Mouse (Mus musculus): ENCODE measurements at regions not wholly inside any gene's neighbourhood (a gene's known extent, or its start where the extent isn't known, plus 50 kb on each side); places are given as distances from the start of the nearest gene placed in this dataset.
A peak's percentile ranks its signal among the peaks of the same experiment; 100 is the strongest.

DNA sequence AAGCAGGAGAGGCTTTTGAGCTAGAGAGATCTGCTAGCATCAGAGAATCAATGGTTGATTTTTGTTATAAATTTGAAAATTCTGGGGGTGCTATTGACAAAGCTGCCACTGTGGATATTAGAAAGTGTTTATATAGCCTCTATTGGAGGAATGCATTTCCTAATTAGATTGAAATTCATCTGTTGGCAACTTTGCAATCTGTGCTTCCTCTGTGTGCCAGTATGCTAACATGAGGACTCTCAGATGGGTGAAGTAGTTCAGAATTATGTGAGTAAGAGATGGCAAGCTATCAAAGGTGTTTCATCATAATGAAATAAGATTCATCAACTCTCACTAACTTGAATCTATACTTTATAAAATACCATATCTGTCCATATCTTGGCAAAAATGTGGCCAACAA lies 476.6 kb upstream of the Vrk2 start:
- ATAC-seq (replicated peaks; ENCODE audit: low FRiP score, low read depth) (no peak), DNase-seq (ENCODE audit: low spot score) (no peak)
- Histone ChIP-seq H3K27ac (no peak overlapping the region), H3K36me3 (ENCODE audit: insufficient read depth, low read length) (no peaks in the 10 kb centered on the region), H3K4me1 (replicated peaks; ENCODE audit: insufficient read depth, low read length) (no peaks in the 10 kb centered on the region), H3K27me3 (ENCODE audit: insufficient read depth, low read length) (no peaks in the 10 kb centered on the region), H3K9ac (ENCODE audit: low read depth, low read length) (no peak overlapping the region), H3K9me3 (replicated peaks; ENCODE audit: low read length) (no peaks in the 10 kb centered on the region), H3K4me3 (replicated peaks; ENCODE audit: low read depth, low read length) (no peak overlapping the region), H3K4me2 (ENCODE audit: low read length) (no peak overlapping the region)
- TF ChIP-seq CTCF (IDR thresholded peaks at IDR 0.05; ENCODE audit: low read depth): no peak

DNA sequence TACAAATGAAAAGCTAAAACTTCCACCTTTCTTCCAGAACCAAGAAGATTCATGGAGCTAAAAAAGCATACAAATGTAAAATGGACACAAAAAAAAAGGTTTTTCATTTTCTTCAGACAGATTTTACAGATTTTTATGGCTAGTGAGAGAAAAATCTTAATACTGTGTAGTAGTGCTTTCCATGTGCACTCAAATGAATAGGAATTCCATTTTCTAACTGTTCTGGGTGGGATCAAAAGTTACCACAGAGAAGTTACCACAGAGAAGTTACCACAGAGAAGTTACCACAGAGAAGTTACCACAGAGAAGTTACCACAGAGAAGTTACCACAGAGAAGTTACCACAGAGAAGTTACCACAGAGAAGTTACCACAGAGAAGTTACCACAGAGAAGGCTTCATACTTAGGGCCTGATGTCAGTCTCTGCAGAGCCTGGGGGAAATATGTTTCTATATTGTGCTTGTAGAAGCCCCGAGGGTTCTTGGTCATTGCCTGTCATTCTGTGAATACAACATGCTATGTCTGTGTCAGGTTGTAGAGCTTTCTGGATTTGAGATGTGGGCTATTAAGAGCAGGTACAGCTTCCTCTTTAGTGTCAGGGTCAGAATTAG lies 433.5 kb upstream of the Vrk2 start:
- H3K4me2 ChIP-seq (ENCODE audit: low read length): no peak overlapping the region
- H3K9me3 ChIP-seq (replicated peaks; ENCODE audit: low read length): no peaks in the 10 kb centered on the region
- no peaks in the 10 kb centered on the region for H3K36me3 ChIP-seq (ENCODE audit: insufficient read depth, low read length)
- no peak overlapping the region for H3K9ac ChIP-seq (ENCODE audit: low read depth, low read length)
- TF ChIP-seq CTCF (IDR thresholded peaks at IDR 0.05; ENCODE audit: low read depth): no peak
- H3K4me1 ChIP-seq (replicated peaks; ENCODE audit: insufficient read depth, low read length): no peaks in the 10 kb centered on the region
- WGBS: 81% methylated on average over 1 of the region's 1 CpGs
- ATAC-seq (replicated peaks; ENCODE audit: low FRiP score, low read depth) (no peak), DNase-seq (ENCODE audit: low spot score) (no peak)
- H3K4me3 ChIP-seq (replicated peaks; ENCODE audit: low read depth, low read length): no peak overlapping the region
- H3K27me3 ChIP-seq (ENCODE audit: insufficient read depth, low read length): no peaks in the 10 kb centered on the region
- H3K27ac ChIP-seq: no peak overlapping the region

DNA sequence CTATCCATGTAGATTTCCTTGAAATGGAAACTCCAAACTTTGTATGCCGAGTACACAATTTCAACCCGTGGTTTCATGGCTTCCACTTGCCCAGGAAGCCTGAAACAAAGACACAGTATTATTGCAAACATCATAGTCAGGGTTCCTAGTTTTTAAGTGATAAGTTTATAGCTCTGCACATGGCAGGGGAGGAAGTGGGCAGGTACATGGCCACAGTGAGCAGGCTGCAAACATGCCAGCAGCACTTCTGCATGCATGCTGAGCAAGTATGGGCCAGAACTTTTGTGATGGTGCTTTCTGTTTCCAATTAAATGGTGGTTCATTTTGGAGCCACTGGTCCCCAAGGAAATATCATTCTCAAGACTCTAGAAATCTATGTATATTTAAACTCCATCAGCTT lies 431.7 kb upstream of the Vrk2 start:
- DNase-seq (ENCODE audit: low spot score) (no peak), ATAC-seq (replicated peaks; ENCODE audit: low FRiP score, low read depth) (no peak)
- 78% methylated on average over 2 of the region's 2 CpGs for WGBS
- H3K4me1 ChIP-seq (replicated peaks; ENCODE audit: insufficient read depth, low read length): no peaks in the 10 kb centered on the region
- H3K4me2 ChIP-seq (ENCODE audit: low read length): no peak overlapping the region
- no peaks in the 10 kb centered on the region for H3K9me3 ChIP-seq (replicated peaks; ENCODE audit: low read length)
- no peak overlapping the region for H3K9ac ChIP-seq (ENCODE audit: low read depth, low read length)
- H3K27ac ChIP-seq: no peak overlapping the region
- no peaks in the 10 kb centered on the region for H3K27me3 ChIP-seq (ENCODE audit: insufficient read depth, low read length)
- no peak overlapping the region for H3K4me3 ChIP-seq (replicated peaks; ENCODE audit: low read depth, low read length)
- TF ChIP-seq CTCF (IDR thresholded peaks at IDR 0.05; ENCODE audit: low read depth): no peak
- no peaks in the 10 kb centered on the region for H3K36me3 ChIP-seq (ENCODE audit: insufficient read depth, low read length)

DNA sequence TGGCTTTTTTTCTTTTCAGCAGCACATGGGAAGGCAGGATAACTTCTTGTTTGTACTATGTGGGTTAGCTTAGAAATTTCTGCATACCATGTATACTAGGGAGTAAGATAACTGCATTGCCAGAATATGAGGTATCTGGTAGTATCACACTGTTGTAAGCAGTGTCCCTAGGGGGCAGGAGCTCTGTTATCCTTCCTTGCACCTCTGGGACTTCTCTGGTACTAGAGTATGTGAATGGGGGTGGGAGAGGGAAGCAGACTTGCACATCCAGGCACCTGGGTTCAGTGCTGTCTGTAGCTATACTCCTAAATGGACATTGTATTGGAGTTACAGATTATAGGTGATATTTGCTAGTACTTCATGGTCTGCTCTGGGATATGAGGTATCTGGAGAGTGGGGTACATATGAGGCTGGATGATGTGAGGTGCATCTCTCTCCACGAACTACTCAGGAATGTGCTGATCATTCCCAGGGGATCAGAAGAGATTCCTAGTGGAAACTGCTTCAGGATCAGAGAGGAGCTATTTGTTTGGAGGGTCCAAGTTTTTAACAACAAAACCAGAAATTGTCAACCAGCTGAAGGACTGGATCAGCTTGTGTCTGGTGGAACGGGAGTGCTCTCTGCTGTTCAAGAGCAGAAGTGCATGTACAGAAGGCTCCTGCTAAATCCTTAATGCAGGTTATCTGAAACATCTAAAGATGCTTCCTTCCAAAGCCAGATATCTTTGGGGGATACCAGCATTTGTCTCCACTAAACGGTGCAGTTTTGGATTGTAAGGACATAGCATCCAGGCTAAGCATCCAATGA lies 402.7 kb upstream of the Vrk2 start:
- Histone ChIP-seq H3K4me1 (replicated peaks; ENCODE audit: insufficient read depth, low read length) (no peaks in the 10 kb centered on the region), H3K27ac (no peak overlapping the region), H3K27me3 (ENCODE audit: insufficient read depth, low read length) (no peaks in the 10 kb centered on the region), H3K36me3 (ENCODE audit: insufficient read depth, low read length) (no peaks in the 10 kb centered on the region), H3K4me2 (ENCODE audit: low read length) (no peak overlapping the region), H3K9ac (ENCODE audit: low read depth, low read length) (no peak overlapping the region), H3K9me3 (replicated peaks; ENCODE audit: low read length) (no peaks in the 10 kb centered on the region), H3K4me3 (replicated peaks; ENCODE audit: low read depth, low read length) (no peak overlapping the region)
- ATAC-seq (replicated peaks; ENCODE audit: low FRiP score, low read depth) (no peak), DNase-seq (ENCODE audit: low spot score) (peak; percentile 34)
- TF ChIP-seq CTCF (IDR thresholded peaks at IDR 0.05; ENCODE audit: low read depth): peak; percentile 64
- 23% methylated on average over 3 of the region's 3 CpGs for WGBS

DNA sequence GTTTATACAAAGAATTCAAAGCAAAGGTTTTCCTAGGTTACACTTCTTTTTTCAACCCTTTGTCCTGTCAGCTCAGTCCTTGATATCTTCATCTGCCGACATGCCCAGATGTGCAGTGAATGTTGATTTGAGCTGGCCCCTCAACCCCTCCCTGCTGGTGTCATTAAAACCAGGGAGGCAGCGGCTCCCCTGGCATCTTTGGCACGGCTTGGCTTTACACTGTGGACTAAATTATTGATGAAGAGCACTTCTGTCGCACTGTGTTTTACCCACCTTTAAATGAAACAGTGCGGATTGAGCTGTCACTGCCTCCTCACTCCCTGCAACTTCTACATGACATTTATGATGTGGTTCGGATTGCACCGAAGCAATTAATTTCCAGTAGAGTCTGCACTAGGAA lies 387.4 kb upstream of the Vrk2 start:
- TF ChIP-seq CTCF (IDR thresholded peaks at IDR 0.05; ENCODE audit: low read depth): no peak
- WGBS: 36% methylated on average over 7 of the region's 7 CpGs
- H3K36me3 ChIP-seq (ENCODE audit: insufficient read depth, low read length): no peaks in the 10 kb centered on the region
- H3K4me1 ChIP-seq (replicated peaks; ENCODE audit: insufficient read depth, low read length): no peaks in the 10 kb centered on the region
- H3K9me3 ChIP-seq (replicated peaks; ENCODE audit: low read length): no peaks in the 10 kb centered on the region
- ATAC-seq (replicated peaks; ENCODE audit: low FRiP score, low read depth): no peak
- H3K27me3 ChIP-seq (ENCODE audit: insufficient read depth, low read length): no peaks in the 10 kb centered on the region
- no peak overlapping the region for H3K4me2 ChIP-seq (ENCODE audit: low read length)
- no peak overlapping the region for H3K4me3 ChIP-seq (replicated peaks; ENCODE audit: low read depth, low read length)
- H3K27ac ChIP-seq: no peak overlapping the region
- H3K9ac ChIP-seq (ENCODE audit: low read depth, low read length): no peak overlapping the region
- DNase-seq (ENCODE audit: low spot score): no peak

DNA sequence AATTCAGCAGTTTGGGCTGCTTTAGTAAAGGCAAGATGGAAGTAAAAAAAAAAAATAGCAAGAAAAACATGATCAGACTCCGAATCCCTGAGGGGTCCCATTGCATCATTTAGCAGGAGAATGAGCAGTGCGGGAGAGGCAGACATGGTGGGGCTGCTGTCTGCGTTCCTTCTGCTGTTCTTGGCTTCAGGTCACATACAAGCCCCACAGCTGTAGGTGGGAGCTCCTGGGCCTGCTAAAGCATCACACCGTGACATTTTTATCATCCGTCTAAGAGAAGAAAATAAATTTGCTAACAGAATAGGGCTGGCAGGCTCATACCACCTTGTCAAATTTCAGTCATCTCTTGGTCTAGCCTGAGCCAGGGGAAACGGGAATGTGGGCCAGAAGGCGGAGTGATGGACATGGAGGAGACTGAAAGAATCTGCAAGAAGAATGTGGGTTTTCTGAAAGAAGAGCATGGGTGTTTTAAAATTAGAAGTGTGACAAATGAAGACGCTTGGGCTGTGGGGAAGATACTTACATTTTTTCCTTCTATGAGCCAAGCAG lies 378.8 kb upstream of the Vrk2 start:
- no peak for TF ChIP-seq CTCF (IDR thresholded peaks at IDR 0.05; ENCODE audit: low read depth)
- no peak for ATAC-seq (replicated peaks; ENCODE audit: low FRiP score, low read depth)

More for the DNA sequence above, 378.8 kb upstream of the Vrk2 start:
- Histone ChIP-seq H3K36me3 (ENCODE audit: insufficient read depth, low read length) (no peaks in the 10 kb centered on the region), H3K27me3 (ENCODE audit: insufficient read depth, low read length) (no peaks in the 10 kb centered on the region), H3K9me3 (replicated peaks; ENCODE audit: low read length) (no peaks in the 10 kb centered on the region), H3K9ac (ENCODE audit: low read depth, low read length) (no peak overlapping the region), H3K4me2 (ENCODE audit: low read length) (no peak overlapping the region), H3K4me1 (replicated peaks; ENCODE audit: insufficient read depth, low read length) (no peaks in the 10 kb centered on the region), H3K4me3 (replicated peaks; ENCODE audit: low read depth, low read length) (no peak overlapping the region), H3K27ac (no peak overlapping the region)
- WGBS: 61% methylated on average over 8 of the region's 8 CpGs
- no peak for DNase-seq (ENCODE audit: low spot score)

Measured in kidney, postnatal 0 days (tissue).